Mouse (Mus musculus): ENCODE results near the gene Il1rap.

The Il1rap gene

GRCm38 (mm10) chr16:26723952-26724747, 142.6 kb downstream of the Il1rap start:
- DNase-seq (ENCODE audit: low read depth in 2 of 2, low spot score in 2 of 2), result no peak

GRCm38 (mm10) chr16:26728139-26728538, 146.6 kb downstream of the Il1rap start:
- DNase-seq (ENCODE audit: low read depth in 2 of 2, low spot score in 2 of 2), result no peak

GRCm38 (mm10) chr16:26730941-26731340, 149.4 kb downstream of the Il1rap start:
- DNase-seq (ENCODE audit: low read depth in 2 of 2, low spot score in 2 of 2), result no peak

GRCm38 (mm10) chr16:26732566-26732965, 151.1 kb downstream of the Il1rap start:
- no peak for DNase-seq (ENCODE audit: low read depth in 2 of 2, low spot score in 2 of 2)

GRCm38 (mm10) chr16:26755381-26756155, 174.1 kb downstream of the Il1rap start:
- no peak for DNase-seq (ENCODE audit: low read depth in 2 of 2, low spot score in 2 of 2)

- DNase-seq (ENCODE audit: low read depth in 2 of 2, low spot score in 2 of 2), result no peak
Measured at GRCm38 (mm10) chr16:26775976-26776375, 194.5 kb downstream of the Il1rap start.

- DNase-seq (ENCODE audit: low read depth in 2 of 2, low spot score in 2 of 2), result no peak
Measured at GRCm38 (mm10) chr16:26777132-26777531, 195.6 kb downstream of the Il1rap start.
